Mouse (Mus musculus): ENCODE data around the gene Stxbp6. TPM values are rescaled to one million over a fixed set of nuclear protein-coding genes. Genes with fewer than 3 reads are reported as not detected.

Stxbp6 gene
- polyA plus RNA-seq, 1 experiment from 2014 or later = 4.8 TPM

GRCm38 (mm10) chr12:44950559-44950958, 124.0 kb downstream of the Stxbp6 start:
- no peak overlapping the region for H3K27ac ChIP-seq (replicated peaks)
- H3K4me3 ChIP-seq (replicated peaks) = no peak overlapping the region
- H3K4me2 ChIP-seq = no peak overlapping the region
- no peaks in the 10 kb centered on the region for H3K36me3 ChIP-seq (replicated peaks)
- no peak overlapping the region for H3K9ac ChIP-seq
- WGBS (ENCODE audit: insufficient replicate concordance) = 72% methylated on average over 2 of the region's 2 CpGs
- no peaks in the 10 kb centered on the region for H3K9me3 ChIP-seq (replicated peaks)
- H3K4me1 ChIP-seq (replicated peaks) = no peaks in the 10 kb centered on the region
- ATAC-seq (ENCODE audit: insufficient read depth) = no peak
- H3K27me3 ChIP-seq = no peaks in the 10 kb centered on the region

- Histone ChIP-seq H3K36me3 (replicated peaks) (no peaks in the 10 kb centered on the region), H3K27me3 (no peaks in the 10 kb centered on the region), H3K9ac (no peak overlapping the region), H3K4me3 (replicated peaks) (no peak overlapping the region), H3K9me3 (replicated peaks) (no peaks in the 10 kb centered on the region), H3K4me1 (replicated peaks) (no peaks in the 10 kb centered on the region), H3K4me2 (no peak overlapping the region), H3K27ac (replicated peaks) (no peak overlapping the region)
- no peak for ATAC-seq (ENCODE audit: insufficient read depth)
- 51% methylated on average over 5 of the region's 5 CpGs for WGBS (ENCODE audit: insufficient replicate concordance)
Measured at GRCm38 (mm10) chr12:44947823-44948222, 126.7 kb downstream of the Stxbp6 start.

GRCm38 (mm10) chr12:44940325-44940724, 134.2 kb downstream of the Stxbp6 start:
- ATAC-seq (ENCODE audit: insufficient read depth) = no peak
- Histone ChIP-seq H3K4me2 (no peak overlapping the region), H3K9ac (no peak overlapping the region), H3K36me3 (replicated peaks) (no peaks in the 10 kb centered on the region), H3K27me3 (no peaks in the 10 kb centered on the region), H3K4me3 (replicated peaks) (no peak overlapping the region), H3K4me1 (replicated peaks) (no peaks in the 10 kb centered on the region), H3K27ac (replicated peaks) (no peak overlapping the region), H3K9me3 (replicated peaks) (no peaks in the 10 kb centered on the region)
- WGBS (ENCODE audit: insufficient replicate concordance) = 46% methylated on average over 4 of the region's 4 CpGs

- 61% methylated on average over 8 of the region's 8 CpGs for WGBS (ENCODE audit: insufficient replicate concordance)
- H3K4me2 ChIP-seq = no peak overlapping the region
- H3K27ac ChIP-seq (replicated peaks) = no peak overlapping the region
- H3K27me3 ChIP-seq = no peaks in the 10 kb centered on the region
- no peaks in the 10 kb centered on the region for H3K36me3 ChIP-seq (replicated peaks)
- H3K9ac ChIP-seq = no peak overlapping the region
- no peak for ATAC-seq (ENCODE audit: insufficient read depth)
- no peak overlapping the region for H3K4me3 ChIP-seq (replicated peaks)
- H3K4me1 ChIP-seq (replicated peaks) = no peaks in the 10 kb centered on the region
- H3K9me3 ChIP-seq (replicated peaks) = no peaks in the 10 kb centered on the region
Measured at GRCm38 (mm10) chr12:44939106-44939505, 135.4 kb downstream of the Stxbp6 start.

GRCm38 (mm10) chr12:44932954-44933353, 141.6 kb downstream of the Stxbp6 start:
- no peak overlapping the region for H3K9ac ChIP-seq
- ATAC-seq (ENCODE audit: insufficient read depth) = no peak
- no peaks in the 10 kb centered on the region for H3K36me3 ChIP-seq (replicated peaks)
- H3K27ac ChIP-seq (replicated peaks) = no peak overlapping the region
- no peaks in the 10 kb centered on the region for H3K4me1 ChIP-seq (replicated peaks)
- no peaks in the 10 kb centered on the region for H3K9me3 ChIP-seq (replicated peaks)
- no peak overlapping the region for H3K4me3 ChIP-seq (replicated peaks)
- H3K4me2 ChIP-seq = no peak overlapping the region
- H3K27me3 ChIP-seq = no peaks in the 10 kb centered on the region
- WGBS (ENCODE audit: insufficient replicate concordance) = 71% methylated on average over 6 of the region's 6 CpGs

GRCm38 (mm10) chr12:44931716-44932115, 142.8 kb downstream of the Stxbp6 start:
- no peak overlapping the region for H3K27ac ChIP-seq (replicated peaks)
- H3K9ac ChIP-seq = no peak overlapping the region
- no peaks in the 10 kb centered on the region for H3K36me3 ChIP-seq (replicated peaks)
- H3K9me3 ChIP-seq (replicated peaks) = no peaks in the 10 kb centered on the region
- no peaks in the 10 kb centered on the region for H3K4me1 ChIP-seq (replicated peaks)
- ATAC-seq (ENCODE audit: insufficient read depth) = no peak
- no peak overlapping the region for H3K4me2 ChIP-seq
- 59% methylated on average over 7 of the region's 7 CpGs for WGBS (ENCODE audit: insufficient replicate concordance)
- no peak overlapping the region for H3K4me3 ChIP-seq (replicated peaks)
- H3K27me3 ChIP-seq = no peaks in the 10 kb centered on the region

- Histone ChIP-seq H3K4me2 (no peak overlapping the region), H3K9ac (no peak overlapping the region), H3K4me1 (replicated peaks) (no peaks in the 10 kb centered on the region), H3K4me3 (replicated peaks) (no peak overlapping the region), H3K27ac (replicated peaks) (no peak overlapping the region), H3K27me3 (no peaks in the 10 kb centered on the region), H3K9me3 (replicated peaks) (no peaks in the 10 kb centered on the region), H3K36me3 (replicated peaks) (no peaks in the 10 kb centered on the region)
- peak; percentile 47 for ATAC-seq (ENCODE audit: insufficient read depth)
- 36% methylated on average over 3 of the region's 3 CpGs for WGBS (ENCODE audit: insufficient replicate concordance)
Measured at GRCm38 (mm10) chr12:44928456-44928855, 146.1 kb downstream of the Stxbp6 start.

GRCm38 (mm10) chr12:44925901-44926300, 148.6 kb downstream of the Stxbp6 start:
- Histone ChIP-seq H3K4me2 (no peak overlapping the region), H3K27me3 (no peaks in the 10 kb centered on the region), H3K4me1 (replicated peaks) (no peaks in the 10 kb centered on the region), H3K9me3 (replicated peaks) (no peaks in the 10 kb centered on the region), H3K27ac (replicated peaks) (no peak overlapping the region), H3K36me3 (replicated peaks) (no peaks in the 10 kb centered on the region), H3K9ac (no peak overlapping the region), H3K4me3 (replicated peaks) (no peak overlapping the region)
- ATAC-seq (ENCODE audit: insufficient read depth) = no peak
- WGBS (ENCODE audit: insufficient replicate concordance) = 65% methylated on average over 3 of the region's 3 CpGs

GRCm38 (mm10) chr12:44923273-44923672, 151.2 kb downstream of the Stxbp6 start:
- ATAC-seq (ENCODE audit: insufficient read depth) = no peak
- WGBS (ENCODE audit: insufficient replicate concordance) = 39% methylated on average over 3 of the region's 3 CpGs
- Histone ChIP-seq H3K27me3 (no peaks in the 10 kb centered on the region), H3K9me3 (replicated peaks) (no peaks in the 10 kb centered on the region), H3K4me3 (replicated peaks) (no peak overlapping the region), H3K4me1 (replicated peaks) (no peaks in the 10 kb centered on the region), H3K27ac (replicated peaks) (no peak overlapping the region), H3K4me2 (no peak overlapping the region), H3K9ac (no peak overlapping the region), H3K36me3 (replicated peaks) (no peaks in the 10 kb centered on the region)

GRCm38 (mm10) chr12:44922241-44922640, 152.3 kb downstream of the Stxbp6 start:
- no peaks in the 10 kb centered on the region for H3K4me1 ChIP-seq (replicated peaks)
- H3K27ac ChIP-seq (replicated peaks) = no peak overlapping the region; the same call in 1 of the 2 replicates
- H3K9ac ChIP-seq = no peak overlapping the region
- H3K36me3 ChIP-seq (replicated peaks) = no peaks in the 10 kb centered on the region
- H3K4me3 ChIP-seq (replicated peaks) = no peak overlapping the region
- peak; percentile 74 for ATAC-seq (ENCODE audit: insufficient read depth)
- H3K9me3 ChIP-seq (replicated peaks) = no peaks in the 10 kb centered on the region
- no peak overlapping the region for H3K4me2 ChIP-seq
- 39% methylated on average over 4 of the region's 4 CpGs for WGBS (ENCODE audit: insufficient replicate concordance)
- H3K27me3 ChIP-seq = no peaks in the 10 kb centered on the region

- H3K36me3 ChIP-seq (replicated peaks) = no peaks in the 10 kb centered on the region
- H3K4me2 ChIP-seq = no peak overlapping the region
- no peaks in the 10 kb centered on the region for H3K9me3 ChIP-seq (replicated peaks)
- H3K27ac ChIP-seq (replicated peaks) = no peak overlapping the region
- no peak overlapping the region for H3K4me3 ChIP-seq (replicated peaks)
- no peaks in the 10 kb centered on the region for H3K27me3 ChIP-seq
- H3K4me1 ChIP-seq (replicated peaks) = no peaks in the 10 kb centered on the region
- no peak overlapping the region for H3K9ac ChIP-seq
- no peak for ATAC-seq (ENCODE audit: insufficient read depth)
- 62% methylated on average over 2 of the region's 2 CpGs for WGBS (ENCODE audit: insufficient replicate concordance)
Measured at GRCm38 (mm10) chr12:44919613-44920012, 154.9 kb downstream of the Stxbp6 start.

- Histone ChIP-seq H3K4me2 (no peak overlapping the region), H3K27me3 (no peaks in the 10 kb centered on the region), H3K4me1 (replicated peaks) (no peaks in the 10 kb centered on the region), H3K36me3 (replicated peaks) (no peaks in the 10 kb centered on the region), H3K27ac (replicated peaks) (no peak overlapping the region), H3K9ac (no peak overlapping the region), H3K9me3 (replicated peaks) (no peaks in the 10 kb centered on the region), H3K4me3 (replicated peaks) (no peak overlapping the region)
- ATAC-seq (ENCODE audit: insufficient read depth) = no peak
- 56% methylated on average over 2 of the region's 2 CpGs for WGBS (ENCODE audit: insufficient replicate concordance)
Measured at GRCm38 (mm10) chr12:44918929-44919328, 155.6 kb downstream of the Stxbp6 start.

Measured in liver, embryonic 15.5 days (tissue).